Mouse (Mus musculus): Measurements from ENCODE around the gene Srsf9.

Gene Srsf9

DNA sequence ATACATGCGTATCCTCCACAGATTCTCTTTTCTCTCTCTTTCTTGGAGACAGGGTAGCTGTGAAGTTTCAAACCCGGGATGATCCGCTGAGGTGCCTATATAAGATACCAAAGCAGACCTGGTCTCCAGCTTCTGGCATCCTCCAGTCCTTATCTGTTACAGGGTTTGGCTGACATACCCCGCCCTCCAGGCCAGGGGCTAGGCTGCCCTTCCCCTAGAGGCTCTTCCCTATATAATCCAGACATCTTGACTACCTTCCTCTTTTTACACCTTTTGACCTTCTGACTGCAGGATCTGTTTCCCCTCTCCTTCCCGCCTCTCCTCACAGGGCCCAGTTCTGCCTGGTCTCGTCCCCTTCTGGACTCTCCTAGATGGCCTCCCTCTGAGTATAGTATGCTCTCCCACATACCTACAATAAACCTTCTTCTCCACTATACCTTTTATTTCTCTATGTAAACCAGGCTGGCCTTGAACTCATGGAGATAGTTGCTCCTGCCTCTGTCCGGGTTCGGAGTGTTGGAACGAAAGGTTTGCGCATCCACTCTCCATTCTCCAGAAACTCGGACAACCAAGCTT is 633 bp upstream of the Srsf9 start:
- DNase-seq (ENCODE audit: low spot score), result no peak

DNA sequence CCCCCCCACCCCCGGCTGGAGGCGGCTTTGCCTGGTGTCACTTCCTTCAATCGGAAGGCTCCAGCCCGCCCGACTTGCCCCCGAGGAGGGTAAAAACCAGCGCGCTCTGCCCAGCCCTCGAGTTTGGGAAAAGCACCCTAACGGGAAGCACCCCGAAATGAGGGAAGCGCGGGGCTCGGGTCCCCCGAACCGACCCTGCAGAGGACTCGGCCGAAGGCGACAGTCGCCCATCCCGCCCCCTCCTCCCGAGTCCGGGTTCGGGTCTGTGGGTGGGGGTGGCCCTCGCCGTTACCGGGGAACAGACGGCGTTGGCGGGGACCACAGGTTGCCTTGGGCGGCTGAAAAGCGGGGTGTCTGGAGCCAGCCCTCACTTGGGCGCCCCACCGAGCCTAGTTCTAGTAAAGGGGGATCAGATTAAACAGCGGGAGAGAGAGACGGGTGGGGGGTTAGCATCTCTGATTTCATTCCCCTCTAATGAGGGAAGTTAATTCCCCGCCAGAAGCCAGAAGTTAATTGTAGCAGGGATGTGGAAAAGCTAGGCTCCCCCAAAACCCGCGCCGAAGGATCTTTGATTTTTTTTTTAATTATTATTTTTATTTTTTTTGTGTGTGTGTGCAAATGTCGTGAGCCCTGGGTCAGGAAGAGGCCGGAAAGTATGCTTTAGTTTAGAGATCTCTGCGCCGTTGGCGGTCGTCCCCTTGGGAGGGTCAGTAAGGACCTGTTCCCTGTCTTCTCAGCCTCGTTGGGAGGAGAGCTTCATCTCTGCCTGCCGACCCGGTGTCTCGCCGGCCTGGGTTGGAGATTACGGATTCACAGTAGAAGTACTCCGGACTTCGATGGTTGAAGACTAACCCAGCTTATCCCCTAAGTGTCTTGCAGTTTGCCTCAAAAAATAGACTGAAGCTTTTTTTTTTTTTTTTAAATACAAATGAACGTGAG is 902 bp downstream of the Srsf9 start:
- DNase-seq (ENCODE audit: low spot score), result no peak

DNA sequence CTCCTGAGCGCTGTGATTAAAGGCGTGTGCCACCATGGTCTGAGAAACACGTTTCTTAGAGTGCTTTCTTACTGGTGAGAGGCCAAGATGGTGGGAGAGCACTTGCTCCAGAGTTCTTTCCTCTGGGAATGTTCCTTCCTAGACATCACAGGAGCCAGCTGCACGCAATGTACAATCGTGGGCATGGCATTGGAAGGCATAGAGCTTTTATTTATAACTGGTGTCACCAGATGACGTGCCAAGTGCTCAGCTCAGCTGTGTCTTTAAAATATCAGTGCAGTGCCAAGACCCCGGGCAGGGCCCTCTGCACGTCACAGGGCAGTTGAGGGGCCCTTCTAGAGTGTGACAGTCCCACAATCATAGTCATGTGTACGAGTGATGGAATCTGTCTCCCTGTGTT is 4.0 kb downstream of the Srsf9 start:
- DNase-seq (ENCODE audit: low spot score), result no peak

DNA sequence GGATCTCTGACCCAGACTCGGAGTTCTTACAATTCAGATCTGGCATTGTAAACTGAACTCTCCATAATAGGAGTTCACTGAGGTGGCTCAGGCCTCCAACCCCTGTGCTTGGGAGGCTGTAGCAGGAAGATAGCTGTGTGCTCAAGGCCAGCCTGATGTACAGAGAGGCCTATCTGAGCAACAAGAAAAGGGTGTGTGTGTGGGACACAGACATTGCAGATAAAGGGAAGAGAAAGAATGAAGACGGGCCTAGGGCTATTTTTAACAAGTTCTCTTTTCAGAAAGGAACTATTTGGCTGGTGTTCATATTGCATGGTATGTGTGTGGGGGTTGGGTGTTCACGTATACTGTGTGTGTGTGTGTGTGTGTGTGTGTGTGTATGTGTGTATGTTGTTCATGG is 6.6 kb downstream of the Srsf9 start:
- DNase-seq (ENCODE audit: low spot score), result no peak

DNA sequence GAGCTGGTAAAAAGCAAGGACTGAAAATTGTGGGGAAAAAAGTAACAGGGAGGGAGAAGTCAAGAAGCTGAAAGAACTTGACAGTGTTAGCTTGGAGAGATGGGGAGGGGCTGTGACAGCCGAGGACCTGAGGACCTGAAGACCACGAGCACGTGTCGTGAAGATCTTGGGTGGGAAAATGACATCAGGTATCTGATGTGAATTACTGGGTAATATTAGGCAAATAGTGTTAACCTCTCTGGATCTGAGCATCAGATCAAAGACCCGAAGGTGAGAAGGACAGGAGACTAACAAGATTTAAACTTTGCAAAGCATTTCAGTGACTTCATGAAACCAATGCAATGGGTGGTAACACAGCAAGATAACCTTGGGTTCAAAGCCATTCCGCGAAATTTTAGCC is 13.0 kb downstream of the Srsf9 start:
- DNase-seq (ENCODE audit: low spot score), result no peak

DNA sequence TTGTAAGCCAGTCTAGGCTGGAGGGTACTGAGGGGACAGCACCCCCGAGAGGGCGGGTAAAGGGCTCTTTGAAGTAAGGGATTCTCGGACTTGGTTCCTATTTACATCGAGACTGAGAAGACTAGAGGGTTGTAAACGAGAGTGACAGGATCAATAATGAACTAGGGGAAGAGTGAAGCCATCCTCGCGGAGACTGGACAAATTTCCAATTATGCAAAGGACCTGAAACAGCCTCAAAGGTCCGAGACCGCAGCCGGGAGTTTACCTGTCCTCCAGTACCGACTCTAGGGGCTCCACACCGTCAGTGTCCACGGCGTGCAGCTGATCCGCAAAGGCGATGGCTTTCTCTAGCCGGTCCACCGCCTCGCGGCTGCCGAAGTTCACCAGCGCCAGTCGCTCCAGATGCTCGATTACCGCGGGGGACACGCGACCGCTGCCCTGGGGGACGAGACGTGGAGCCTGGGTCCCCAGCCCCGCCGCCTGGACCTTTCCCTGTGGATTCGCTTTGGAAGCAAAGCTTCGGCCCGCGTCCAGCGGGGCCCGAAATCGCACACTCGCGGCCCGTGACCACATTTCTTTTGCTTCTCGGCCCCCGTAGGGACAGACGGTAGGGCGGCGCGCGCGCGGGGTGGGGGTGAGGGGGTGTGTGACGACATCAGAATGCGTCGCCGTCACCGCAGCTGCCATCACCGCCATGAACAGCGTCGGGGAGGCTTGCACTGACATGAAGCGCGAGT is 13.8 kb downstream of the Srsf9 start, which contains the start of the genes Gatc and Triap1:
Gatc (minus strand) TSS at position 602 of the 737 bp plus-strand sequence.
Triap1 (plus strand) TSS at position 649 of the 737 bp plus-strand sequence.
- DNase-seq (ENCODE audit: low spot score), result peak; percentile 68

DNA sequence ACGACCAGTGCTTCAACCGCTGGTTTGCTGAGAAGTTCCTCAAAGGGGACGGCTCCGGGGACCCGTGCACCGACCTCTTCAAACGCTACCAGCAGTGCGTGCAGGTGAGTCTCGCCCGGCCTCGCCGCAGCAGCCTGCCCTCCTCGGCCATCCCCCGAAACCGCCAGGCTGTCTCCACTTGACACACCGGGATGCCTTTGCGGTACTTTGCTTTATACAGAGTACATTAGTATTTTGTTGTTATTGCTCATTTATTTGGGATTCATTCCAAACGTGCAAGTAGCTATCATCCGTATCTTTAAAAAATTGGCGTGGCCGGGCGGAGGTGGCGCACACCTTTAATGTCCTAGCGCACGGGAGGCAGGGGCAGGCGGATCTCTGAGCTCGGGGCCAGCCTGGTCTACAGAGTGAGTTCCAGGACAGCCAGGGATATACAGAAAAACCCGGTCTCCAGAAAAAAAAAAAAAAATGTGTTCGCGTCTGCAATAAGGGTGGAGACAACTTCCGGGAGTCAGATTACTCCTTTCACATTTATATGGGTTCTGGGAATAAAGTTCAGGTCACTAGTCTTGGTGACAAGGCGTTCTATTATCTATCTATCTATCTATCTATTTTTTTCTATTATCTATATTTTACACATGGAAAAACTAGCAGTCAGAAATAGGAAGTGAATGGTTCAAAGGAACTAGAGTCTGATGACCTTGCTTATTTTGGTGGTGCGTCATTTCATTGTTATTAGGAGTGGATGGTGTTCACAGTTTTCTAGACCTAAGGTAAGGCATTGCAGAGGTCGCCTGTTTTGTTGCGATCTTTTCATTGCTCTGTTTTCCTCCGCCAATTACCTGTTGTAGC is 14.6 kb downstream of the Srsf9 start:
- no peak for DNase-seq (ENCODE audit: low spot score)

DNA sequence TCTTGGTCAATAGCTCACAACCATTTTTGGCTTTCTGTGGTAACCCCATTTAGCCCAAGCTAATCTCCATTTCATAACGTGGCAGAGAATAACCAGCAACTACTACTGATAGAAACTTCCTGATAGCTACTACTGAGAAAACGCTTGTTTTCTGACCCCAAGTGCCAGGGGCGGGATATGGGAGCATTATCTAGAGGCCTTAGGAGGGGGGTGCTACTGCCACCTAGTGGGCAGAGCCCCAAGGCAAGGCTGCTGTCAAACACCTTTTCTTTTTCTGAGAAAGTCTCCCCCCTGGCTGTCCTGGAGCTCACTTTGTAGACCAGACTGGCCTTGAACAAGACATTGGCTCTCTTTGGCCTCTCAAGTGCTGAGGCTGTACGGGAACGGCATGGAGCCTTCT is 20.6 kb downstream of the Srsf9 start:
- DNase-seq (ENCODE audit: low spot score), result peak; percentile 24

DNA sequence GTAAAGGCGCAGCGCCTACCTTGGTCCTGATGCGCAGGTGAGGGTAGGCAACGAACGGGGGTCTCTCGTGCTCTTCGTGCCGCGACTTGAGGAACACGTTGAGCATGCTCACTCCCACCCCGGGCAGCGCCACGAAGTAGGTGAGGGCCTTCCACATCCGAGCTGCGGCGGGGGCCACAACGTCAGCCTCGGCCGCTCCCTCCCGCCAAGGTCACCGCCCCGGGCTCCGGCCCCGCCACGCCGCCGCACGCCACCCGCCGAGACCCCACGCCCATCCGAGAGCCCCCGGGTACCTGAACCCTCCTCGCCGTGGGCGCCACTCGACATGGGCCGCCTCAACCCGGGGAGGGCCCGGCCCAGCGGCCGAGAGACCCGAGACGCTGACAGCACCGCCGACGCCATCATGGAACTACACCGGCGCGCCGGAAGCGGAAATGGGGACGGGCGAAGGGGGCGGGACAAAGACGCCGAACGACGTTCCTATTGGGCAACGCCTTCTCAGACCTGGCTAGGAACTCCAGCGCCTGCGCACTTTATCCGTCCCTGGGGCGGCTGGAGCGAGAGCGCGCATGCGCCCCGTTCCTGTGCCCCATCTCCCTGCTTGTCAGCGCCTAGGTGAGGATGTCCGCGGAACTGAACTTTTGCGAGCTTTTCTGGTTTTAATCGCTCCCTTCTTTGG is 21.7 kb downstream of the Srsf9 start, which contains the start of gene Cox6a1:
Cox6a1 (minus strand) TSS at position 436 of the 679 bp plus-strand sequence.
- peak; percentile 96 for DNase-seq (ENCODE audit: low spot score)

DNA sequence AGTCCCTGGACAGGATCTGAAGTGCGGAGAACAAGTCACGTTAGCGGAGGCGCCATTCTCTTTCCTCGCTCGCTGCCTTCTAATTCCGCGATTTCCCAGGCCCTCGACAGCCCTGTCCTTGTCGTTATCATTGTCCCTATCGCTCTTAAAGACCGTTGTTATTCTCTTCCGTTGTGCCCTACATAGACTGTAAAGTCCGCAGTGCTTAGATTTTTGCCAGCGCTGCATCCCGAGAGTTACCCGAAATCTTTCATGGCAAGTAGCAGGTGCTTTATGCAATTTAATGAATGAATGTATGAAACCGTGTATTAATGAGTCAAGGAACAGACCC is 22.2 kb downstream of the Srsf9 start:
- DNase-seq (ENCODE audit: low spot score), result no peak

DNA sequence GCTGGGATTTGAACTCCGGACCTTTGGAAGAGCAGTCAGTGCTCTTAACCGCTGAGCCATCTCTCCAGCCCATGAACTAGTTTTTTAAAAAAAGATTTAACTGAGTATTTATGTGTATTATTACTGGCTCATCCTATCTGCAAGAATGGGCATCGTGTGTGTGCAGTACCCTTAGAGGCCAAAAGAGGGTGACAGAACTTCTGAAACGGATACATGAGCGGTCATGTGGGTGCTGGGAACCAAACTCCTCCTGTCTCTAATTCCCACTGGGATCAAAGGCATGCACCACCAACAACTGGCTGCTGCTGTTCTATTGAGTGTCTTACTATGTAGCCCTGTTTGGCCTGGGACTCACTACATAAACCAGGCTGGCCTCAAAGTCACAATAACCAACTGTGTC is 24.4 kb downstream of the Srsf9 start:
- DNase-seq (ENCODE audit: low spot score), result no peak

DNA sequence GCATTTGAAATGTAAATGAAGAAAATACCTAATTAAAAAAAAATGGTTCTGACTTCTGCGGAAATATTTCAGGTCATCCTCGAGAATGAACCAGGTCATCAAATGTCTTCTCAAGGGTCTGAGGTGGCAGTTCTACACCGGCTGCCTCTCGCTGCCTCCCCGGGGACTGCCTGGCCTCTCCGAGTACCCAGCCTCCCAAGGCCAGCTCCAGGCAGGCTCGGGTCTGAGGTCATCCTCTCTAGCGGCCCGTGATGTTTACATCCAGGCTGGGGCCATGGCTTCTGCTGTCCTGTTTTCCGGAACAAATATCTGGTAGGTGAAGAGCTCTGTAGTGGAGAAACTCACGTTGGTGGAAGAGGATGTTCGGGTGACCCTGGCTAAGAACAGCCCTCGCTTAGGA is 28.1 kb downstream of the Srsf9 start:
- DNase-seq (ENCODE audit: low spot score), result no peak

DNA sequence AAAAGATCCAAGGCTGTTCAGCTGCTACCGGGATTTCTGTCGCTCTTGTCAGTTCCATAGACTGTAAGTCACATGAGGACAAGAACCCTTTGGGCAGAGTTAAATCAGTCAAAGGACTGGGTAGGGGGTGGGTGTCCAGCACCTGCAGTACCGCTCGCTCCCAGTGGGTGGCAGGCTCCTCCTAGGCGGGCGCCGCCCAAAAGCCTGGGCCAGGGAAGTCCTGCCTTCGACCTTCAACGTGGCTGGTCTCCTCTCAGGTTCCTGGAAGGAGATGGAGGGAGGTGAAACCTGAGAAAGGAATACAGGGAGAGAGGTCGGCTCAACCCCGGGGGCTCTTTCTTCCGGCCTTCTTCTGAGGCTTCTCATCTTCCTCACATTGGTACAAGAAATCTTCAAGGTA is 31.9 kb downstream of the Srsf9 start:
- peak; percentile 67 for DNase-seq (ENCODE audit: low spot score)

DNA sequence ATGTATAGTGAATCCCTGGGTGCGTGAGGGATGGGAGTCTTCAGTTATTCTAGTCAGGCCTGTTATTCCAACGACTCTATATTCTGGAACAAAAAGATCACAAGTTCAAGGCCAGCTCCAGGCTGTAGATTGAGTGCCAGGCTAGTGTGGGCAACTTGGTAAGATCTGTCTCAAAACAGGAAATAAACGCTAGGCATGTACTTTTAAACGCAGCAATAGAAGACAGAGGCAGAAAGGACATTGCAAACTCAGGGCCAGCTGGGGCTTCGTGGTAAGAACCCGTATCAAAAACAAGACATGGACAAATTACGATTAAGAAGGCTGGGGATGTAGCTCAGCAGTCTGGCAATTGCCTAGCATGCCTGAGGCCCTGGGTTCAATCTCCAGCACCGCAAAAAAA is 32.5 kb downstream of the Srsf9 start:
- no peak for DNase-seq (ENCODE audit: low spot score)

DNA sequence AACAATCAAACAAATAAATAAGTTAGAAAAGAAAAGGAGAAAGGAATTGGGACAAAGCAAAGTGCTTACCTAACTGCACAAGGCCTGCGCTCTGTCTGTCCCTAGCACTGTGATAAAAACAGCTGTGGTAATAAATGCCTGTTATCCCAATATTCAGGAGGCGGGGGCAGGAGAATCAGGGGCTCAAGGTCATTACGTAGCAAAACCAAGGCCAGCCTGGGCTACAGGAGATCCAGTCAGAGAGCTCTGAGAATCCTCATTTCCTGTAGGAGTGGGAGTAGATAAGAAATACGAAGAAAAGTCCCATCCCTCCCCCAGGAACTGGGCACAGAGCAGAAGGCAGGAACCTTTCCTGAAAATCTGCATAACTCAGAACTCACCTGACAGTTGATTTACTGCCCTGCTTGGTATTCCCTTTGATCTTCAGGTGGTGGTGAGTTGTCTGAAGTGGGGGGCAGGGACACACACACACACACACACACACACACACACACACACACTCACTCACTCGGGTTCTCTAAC is 32.9 kb downstream of the Srsf9 start:
- no peak for DNase-seq (ENCODE audit: low spot score)

DNA sequence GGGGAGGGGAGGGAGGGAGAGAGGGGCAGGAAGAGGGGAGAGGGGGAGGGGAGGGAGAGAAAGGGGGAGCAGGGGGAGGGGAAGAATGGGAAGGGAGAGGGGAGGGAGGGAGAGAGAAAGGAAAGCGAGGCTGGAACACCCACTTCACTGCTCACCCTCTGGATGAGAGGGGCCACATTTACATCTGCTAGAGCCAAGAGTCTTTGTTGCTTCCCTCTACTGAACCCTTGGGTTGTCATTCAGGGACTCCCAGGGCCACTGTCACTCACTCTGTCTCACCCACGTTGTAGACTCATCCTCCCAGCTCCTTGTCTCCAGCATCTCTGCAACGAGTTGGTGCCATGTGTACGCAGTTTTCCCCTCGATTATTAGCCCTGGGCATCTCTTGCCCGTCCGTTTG is 35.2 kb downstream of the Srsf9 start:
- no peak for DNase-seq (ENCODE audit: low spot score)

DNA sequence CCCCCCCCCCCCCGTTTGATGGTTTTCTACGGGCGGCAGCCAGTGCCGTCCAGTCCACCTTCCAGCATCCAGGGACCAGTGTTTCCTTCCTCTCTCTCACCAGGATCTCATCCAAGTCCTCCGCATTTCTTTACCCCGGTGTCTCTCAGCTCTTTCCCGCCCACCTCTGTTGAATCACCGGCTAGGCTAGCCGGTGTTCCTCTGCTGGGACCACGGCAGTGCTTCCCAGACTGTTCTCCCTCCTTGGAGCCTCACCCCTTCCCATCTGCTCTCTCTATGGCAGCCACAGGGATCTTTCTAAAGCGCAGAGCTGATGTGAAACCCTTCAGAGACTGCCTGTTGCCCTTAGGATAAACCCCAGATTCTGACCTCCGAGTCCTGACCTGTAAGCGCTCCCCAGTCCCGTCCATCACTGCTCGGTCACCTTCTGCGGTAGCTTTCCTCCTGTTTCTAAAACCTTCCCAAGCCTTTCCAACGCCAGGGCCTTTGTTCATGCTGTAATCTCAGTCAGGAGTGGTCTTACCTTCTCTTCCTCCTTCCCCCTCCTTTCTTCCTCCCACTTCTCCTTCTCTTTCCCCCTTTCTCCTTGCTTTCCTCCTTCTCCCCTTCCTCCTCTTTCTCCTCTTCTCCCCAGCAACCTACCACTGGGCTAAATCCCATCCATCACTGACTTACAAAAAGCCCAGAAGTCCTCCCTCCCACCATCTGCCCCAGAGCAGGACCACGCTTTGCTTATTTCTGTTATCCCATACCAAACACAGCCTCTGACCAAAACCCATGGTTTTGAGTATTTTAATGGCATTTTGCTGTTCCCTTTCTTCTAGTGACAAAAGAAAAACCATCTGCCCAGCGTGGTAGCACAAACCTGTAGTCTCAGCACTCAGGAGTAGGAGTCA is 36.1 kb downstream of the Srsf9 start:
- DNase-seq (ENCODE audit: low spot score), result no peak

DNA sequence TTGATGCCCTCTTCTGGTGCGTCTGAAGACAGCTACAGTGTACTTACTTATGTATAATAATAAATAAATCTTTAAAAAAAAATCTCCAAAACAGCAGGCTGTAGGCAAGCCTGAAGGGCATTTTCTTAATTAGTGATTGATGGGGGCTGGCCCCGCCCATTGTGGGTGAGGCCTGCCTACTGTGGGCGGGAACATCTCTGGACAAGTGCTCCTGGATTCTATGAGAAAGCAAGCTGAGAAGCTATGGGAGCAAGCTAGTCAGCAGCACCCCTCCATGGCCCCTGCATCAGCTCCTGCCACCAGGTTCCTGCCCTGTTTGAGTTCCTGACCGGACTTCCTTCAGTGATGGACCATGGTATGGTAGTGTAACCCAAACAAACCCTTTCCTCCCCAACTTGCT is 37.8 kb downstream of the Srsf9 start:
- DNase-seq (ENCODE audit: low spot score), result no peak

DNA sequence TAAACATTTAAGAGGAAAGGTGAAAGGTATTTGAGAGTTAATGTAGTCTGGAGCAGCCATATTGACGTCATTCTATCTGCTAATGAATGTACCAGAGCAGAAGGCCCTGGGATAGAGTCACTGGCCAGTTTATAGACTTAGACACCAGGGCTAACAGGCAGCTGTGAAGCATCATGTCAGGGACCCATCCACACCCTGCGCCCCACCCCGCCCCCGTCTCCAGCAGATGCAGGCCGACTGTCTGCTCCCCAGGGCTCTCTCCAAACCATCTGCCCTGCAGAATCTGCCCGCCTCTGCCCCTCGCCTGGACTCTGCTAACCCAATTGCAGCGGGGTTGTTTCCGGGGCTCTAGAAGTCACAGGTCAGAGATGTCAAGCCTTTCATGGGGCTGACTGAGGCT is 44.8 kb downstream of the Srsf9 start:
- no peak for DNase-seq (ENCODE audit: low spot score)

Data from urinary bladder, postnatal 10 days (tissue).